Mouse (Mus musculus): ENCODE results near the gene Mfsd4b4.
"Not testable (repeated sequence)": the region's sequence is repeated elsewhere in the genome, so short reads cannot be mapped to it uniquely, and the experiment has no call there.

Gene Mfsd4b4

DNA sequence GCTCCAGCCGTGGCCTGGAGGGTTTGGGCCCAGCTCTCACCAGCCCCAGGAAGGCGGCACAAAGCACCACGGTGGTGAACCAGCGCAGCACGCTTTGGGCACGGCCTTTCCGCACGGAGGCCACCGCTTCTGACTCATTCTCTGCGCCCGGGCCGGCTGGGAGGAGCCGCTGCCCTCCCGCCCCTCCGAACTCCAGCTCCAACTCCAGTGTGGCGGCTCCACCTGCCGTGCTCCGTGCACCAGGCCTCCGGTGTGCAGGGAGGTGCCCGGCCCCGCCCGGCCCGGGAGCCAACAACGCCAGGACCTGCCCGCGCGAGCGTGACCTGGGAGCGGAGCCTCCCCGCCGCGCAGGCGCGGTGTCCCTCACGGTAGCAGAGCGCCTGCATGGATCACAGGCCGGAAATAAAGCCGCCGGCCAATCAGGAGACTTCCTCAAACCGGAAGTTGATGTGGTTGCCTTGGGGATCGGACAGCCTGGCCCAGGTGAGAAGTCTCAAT, at the start of gene Mfsd4b4:
Gene Mfsd4b4, minus strand, starts transcription at position 365 of the 498 bp plus-strand sequence.
- DNase-seq (ENCODE audit: low read depth, low spot score), result peak; percentile 84

DNA sequence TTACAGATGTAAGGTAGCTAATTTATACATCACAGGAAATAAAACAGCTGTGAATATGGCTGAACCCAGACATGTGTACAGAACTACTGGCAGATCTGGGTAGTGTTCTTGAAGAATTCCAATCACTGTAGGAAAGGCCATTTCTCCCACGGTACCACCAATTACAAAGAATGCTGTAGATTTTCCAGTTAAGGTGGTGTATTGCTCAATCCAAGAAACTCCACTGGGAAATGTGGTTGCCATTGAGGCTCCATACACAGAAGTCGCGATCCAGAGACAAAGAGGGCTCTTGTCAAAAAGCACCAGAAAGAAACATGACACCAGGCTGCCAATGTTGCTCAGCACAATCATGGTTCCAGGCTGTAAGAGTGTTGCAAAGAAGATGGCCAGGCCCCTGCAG, 48.2 kb upstream of the Mfsd4b4 start:
- not testable (repeated sequence) for DNase-seq (ENCODE audit: low read depth, low spot score)

DNA sequence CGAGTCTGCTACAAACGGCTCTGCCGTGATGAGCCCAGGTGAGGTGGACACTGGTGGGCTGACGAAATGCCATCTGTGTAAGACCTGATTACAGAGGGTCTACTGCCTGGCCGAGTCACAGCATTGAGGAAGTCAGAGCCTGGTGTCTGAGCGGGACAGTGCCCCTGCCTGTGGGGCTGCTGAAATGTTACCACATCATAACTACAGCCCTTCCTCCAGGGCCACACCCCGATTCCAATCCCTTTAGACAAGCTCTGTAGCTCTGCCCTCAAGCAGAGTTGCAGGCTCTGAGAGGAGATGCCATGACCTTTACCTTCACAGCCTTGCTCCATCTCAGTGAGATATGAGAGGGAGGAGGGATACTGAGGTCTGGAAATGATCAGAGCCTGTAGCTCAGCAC, 37.5 kb upstream of the Mfsd4b4 start:
- DNase-seq (ENCODE audit: low read depth, low spot score), result no peak

DNA sequence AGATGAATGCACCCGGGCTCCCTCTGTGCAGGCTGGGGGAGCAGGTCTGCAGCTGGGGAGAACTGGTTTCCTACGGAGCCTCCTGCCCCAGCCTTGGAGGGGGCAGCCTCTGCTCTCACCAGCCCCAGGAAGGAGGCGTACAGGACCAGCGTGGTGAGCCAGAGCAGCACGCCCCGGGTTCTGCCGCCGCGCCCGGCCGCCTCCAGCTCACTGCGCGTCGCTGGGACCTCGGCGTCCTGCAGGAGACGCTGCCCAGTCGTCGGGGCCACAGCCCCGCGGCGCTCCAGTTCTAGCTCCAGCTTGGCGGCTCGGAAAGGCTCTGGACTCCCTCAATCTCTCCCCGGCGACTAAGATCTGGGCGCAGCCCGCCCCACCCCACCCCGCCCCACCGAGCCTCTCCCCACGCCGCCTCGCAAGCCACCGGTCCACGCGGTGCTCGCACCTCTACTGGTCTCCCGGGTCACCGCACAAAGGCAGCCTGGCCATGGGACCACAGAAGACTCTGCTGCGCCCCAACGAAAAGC, 27.6 kb upstream of the Mfsd4b4 start, which contains the start of gene Mfsd4b2:
Gene Mfsd4b2, minus strand, starts transcription at position 308 of the 524 bp plus-strand sequence.
- no peak for DNase-seq (ENCODE audit: low read depth, low spot score)

DNA sequence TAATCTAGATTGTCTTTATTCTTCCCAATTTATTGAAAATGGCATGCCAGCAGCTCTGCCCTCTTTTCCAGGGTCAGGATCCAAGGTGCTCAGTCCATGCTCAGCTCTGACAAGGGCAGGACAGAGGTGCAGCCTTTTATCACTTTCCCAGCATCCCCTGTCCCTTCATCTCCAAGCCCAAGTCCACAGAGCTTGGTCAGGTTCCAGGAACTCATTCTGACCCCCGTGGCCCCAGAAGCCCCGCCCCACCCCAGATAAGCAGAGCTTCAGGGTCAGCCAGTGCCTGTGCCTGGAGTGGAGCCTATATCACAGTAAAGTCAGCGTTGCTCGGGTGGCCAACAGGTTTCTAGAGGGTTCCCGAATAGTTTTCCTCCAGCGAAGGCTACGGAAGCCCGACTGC, 25.5 kb upstream of the Mfsd4b4 start:
- DNase-seq (ENCODE audit: low read depth, low spot score), result not testable (repeated sequence)

DNA sequence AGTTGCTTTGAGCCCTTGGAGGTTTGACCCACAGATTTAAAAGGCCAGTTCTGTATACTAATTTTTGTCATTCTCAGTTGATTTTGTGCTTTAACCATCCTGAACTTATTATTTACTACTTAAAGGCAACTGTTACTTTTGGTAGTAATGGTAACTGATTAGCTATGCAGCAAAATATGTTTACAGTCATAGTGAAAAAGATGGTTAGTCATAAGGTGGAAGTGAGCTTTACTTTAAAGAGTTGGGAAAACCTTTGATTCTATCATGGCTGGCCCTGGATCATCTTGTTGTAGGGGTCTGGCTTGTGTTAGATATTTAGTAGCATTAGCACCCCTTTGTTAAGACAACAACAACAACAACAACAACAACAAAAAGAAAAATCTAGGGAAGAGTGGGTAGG, 13.6 kb upstream of the Mfsd4b4 start:
- DNase-seq (ENCODE audit: low read depth, low spot score), result no peak

DNA sequence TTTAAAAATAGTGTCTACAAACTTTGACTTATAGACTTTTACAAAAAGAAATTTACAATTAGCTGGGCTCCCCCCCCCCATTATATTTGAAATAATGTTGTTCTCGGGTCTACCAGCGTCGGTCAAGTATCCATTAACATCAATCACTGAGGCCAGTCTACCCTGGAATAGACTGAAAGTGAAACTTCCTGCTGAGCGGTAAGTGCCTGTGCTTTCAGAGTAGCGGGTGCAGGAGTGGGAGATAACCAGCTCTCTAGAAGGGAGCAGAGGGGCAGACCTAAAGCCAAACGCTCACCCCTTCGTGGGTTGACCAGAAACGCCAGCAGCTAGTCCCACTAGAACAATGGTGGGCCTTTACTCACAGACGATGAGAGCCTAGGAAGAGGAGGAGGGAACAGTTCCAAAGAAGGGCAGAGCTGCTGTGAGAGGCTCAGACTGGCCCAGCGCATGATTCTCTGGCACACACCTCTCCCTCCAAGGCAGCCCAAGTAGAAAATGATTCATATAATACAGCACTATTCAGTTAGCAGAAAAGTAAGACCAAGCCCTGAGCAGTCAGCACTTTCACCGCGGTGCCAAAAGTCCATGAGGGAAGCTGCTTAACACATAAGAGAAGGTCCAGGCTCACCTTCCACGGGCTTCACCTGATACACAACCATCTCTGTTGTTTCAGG, 9.9 kb upstream of the Mfsd4b4 start:
- DNase-seq (ENCODE audit: low read depth, low spot score), result no peak

DNA sequence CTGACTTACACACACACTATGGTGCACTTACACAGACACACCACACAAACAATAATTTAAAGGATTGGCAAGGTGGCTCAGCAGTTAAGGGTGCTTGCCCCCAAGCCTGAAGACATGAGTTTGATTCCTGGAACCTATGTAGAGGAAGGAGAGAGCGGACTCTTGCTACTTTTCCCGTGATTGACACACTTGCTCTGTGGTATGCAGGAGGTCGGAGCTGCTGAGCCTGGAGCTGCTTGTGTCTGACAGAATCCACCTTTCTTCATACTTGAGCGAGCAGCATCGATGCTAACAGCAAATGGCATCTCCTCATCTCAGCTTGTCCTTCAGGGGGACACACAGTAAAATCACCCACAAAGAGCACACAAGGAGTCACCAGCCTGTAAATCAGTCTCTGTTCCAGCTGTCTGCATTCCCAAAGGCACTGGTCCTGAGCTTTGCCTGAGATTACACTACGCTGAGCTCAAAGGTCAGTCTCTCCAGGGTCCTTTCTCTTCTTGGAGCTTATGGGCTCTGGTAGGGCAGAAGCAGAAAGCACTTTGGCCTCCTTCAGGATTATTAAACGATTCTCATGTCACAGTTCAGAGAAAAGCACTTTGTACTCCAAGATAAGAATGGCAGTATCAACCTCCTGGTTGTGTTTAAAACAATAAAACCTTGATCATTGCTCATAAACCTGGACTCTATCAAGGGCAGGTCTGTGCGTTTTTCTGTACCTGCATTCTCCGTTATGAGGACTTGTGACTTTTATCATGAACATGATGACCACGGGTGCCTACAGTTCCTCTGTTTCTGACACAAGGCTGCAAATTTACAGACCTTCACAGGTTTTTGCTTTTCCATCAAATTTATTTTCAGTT, 8.0 kb upstream of the Mfsd4b4 start:
- DNase-seq (ENCODE audit: low read depth, low spot score), result no peak

DNA sequence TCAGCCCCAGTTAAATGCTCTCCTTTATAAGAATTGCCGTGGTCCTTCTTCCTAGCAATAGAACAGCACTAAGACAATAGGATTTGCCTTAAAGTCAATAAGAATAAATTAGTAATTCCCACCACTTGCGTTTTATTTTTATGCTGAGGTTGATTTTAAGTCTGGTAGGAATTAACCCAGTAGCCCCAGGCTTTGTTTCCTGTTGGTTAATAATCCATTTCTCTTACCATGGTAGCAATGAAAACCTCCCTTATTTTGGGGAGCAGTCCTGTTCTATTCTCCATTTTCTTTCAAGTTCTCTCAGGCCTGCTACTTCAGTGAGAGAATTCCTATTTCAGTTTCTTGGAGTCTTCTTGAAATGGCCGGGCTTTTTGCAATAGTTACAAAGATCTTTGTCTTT, 5.2 kb upstream of the Mfsd4b4 start:
- DNase-seq (ENCODE audit: low read depth, low spot score), result no peak

DNA sequence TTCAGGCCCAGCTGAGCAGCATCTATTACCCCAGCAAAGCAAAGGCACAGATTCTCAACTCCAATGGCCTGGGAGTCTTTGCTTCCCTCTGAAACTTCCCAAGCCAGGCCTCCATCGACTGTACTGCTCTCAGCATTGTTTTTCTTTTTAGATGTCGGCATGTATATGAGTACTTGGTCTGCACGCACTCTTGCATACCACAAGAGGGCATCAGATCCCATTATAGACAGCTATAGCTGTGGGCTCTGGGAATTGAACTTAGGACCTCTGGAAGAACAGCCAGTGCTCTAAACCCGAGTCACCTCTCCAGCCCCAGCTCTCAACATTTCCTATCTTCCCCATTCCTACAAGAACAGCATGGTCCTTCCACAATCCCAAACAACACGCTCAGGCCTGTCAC, 2.5 kb downstream of the Mfsd4b4 start:
- no peak for DNase-seq (ENCODE audit: low read depth, low spot score)

DNA sequence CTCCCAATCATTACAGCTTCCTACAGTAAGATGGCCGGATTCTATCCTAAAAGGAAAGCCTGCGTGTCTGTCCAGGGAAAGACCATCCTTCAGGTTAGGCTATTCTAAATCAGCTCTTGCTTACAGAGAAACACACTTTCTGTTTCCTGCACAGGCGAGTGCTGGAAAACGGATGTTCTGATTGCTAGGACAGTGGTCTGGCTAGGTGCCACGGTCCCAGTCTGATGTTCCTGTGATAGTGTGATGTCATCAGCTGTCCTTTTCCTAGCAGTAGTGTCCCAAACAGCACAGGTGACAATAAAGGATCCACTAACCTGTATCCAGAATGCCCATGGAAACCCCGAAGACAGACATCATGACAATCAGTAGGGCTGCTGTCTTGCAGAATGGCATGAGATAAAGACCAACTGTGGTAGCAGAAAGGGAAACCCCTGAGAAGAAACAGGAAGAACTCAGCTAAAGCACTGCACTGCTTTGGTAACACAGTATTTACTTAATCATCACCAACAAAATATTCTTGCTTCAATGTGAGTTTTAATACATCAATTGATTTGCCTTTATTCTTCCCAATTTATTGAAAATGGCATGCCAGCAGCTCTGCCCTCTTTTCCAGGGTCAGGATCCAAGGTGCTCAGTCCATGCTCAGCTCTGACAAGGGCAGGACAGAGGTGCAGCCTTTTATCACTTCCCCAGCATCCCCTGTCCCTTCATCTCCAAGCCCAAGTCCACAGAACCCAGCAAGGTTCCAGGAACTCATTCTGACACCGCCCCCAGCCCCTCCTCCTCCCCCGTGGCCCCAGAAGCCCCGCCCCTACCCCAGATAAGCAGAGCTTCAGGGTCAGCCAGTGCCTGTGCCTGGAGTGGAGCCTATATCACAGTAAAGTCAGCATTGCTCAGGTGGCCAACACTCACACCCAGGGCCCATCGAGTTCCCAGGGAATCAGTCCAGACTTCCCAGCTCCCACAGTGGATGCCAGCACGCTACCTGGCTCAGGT, 5.0 kb downstream of the Mfsd4b4 start:
- DNase-seq (ENCODE audit: low read depth, low spot score), result no peak

DNA sequence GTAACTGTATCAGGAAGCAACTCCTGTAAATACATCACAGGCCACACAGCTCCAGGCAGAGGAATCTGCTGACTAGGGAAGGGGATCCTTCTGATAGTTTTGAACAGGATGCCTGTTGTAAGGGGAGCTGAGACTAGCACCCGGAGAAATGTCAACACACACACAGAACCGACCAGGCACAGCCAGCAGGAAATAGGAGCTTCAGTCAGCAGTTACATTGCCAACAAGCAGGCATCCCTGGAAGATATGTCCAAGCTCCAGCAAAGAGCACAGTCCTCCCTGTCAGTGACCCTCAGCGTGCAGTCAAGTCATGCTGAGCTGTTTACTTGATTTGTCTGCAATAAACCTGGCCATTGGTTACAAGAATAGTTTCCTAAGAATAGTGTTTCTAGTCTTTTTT, 10.4 kb downstream of the Mfsd4b4 start:
- no peak for DNase-seq (ENCODE audit: low read depth, low spot score)

DNA sequence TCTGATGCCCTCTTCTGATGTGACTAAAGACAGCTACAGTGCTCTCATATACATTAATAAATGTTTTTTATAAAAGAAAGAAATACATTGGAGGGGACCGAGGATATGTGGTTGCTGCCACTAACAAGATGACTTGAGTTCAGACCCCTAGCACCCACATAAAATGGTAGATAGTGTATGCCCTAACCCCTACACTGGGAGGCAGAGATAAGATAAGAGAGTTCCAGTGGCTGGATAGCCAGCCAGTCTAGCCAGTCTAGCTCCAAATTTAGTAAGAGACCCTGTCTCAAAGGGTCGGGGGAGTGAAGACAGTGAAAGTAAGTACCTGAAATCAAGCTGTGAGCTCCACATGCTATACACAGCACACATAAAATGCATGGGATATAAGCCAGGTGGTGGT, 33.5 kb downstream of the Mfsd4b4 start:
- DNase-seq (ENCODE audit: low read depth, low spot score), result no peak

DNA sequence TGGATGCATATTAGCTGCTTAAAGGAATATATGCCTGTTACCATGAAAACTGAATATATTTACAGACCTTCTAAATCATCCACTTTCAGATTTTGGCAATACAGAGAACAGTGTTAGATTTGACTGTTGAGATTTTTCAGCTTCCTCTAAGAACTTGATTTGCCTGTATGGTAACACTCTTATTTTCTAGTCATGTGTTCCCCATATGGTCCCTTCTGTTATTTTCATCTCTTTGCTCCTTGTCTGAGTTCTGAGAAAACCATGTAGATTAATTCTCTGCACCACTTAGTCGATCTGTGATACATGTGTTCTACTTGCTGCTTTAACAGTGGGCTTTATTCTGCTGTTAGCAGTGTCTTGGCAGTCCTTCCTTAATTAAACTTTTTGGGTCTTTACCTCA, 56.4 kb downstream of the Mfsd4b4 start:
- no peak for DNase-seq (ENCODE audit: low read depth, low spot score)

Data from retina, postnatal 7 days (tissue).